Mouse (Mus musculus) hindbrain, postnatal 0 days (tissue): ENCODE data around the gene Trappc6b. TPM values are rescaled to one million over a fixed set of nuclear protein-coding genes. Genes with fewer than 3 reads are reported as not detected.

Source experiments
- ATAC-seq: fragments of 200-750 bp; cut with Nextera tagmentation; 2 replicates; pipeline ENCODE4 v1.8.0; 2017; ENCODE audit warnings: mild to moderate bottlenecking, moderate TSS enrichment, moderate library complexity
- DNase-seq: peaks from one replicate; pipeline ENCODE4 v3.0.0-alpha.2; 2015; ENCODE audit warnings: low spot score
- H3K27ac ChIP-seq: fragments of 300-500 bp; sonication (generic); 2 replicates; pipeline ENCODE4 v1.5.1; 2014; ENCODE audit warnings: mild to moderate bottlenecking
- H3K27me3 ChIP-seq: fragments of 300-500 bp; sonication (generic); 2 replicates; pipeline ENCODE4 v1.6.1; 2014; ENCODE audit warnings: low read length, mixed read lengths; ENCODE audit not compliant: insufficient read depth
- H3K36me3 ChIP-seq: fragments of 300-500 bp; sonication (generic); 2 replicates; pipeline ENCODE4 v1.6.1; 2014; ENCODE audit warnings: low read length, mixed read lengths; ENCODE audit not compliant: insufficient read depth
- H3K4me1 ChIP-seq: fragments of 300-500 bp; sonication (generic); 2 replicates; pipeline ENCODE4 v1.6.1; 2014; ENCODE audit warnings: antibody characterized with exemption, low read length, mixed read lengths; ENCODE audit not compliant: insufficient read depth
- H3K4me2 ChIP-seq: fragments of 300-500 bp; sonication (generic); 2 replicates; pipeline ENCODE4 v1.6.1; 2014; ENCODE audit warnings: low read depth, mild to moderate bottlenecking, low read length, moderate library complexity, mixed read lengths
- H3K4me3 ChIP-seq: fragments of 300-500 bp; sonication (generic); 2 replicates; pipeline ENCODE4 v1.5.1; 2014; ENCODE audit warnings: low read length
- H3K9ac ChIP-seq: fragments of 300-500 bp; sonication (generic); replicated peaks from 2 replicates; pipeline ENCODE4 v1.6.1; 2014; ENCODE audit warnings: mild to moderate bottlenecking, low read length, moderate library complexity, mixed read lengths
- H3K9me3 ChIP-seq: fragments of 300-500 bp; sonication (generic); 2 replicates; pipeline ENCODE4 v1.6.1; 2016; ENCODE audit warnings: low read length, mixed read lengths
- CTCF ChIP-seq: IDR thresholded peaks from 2 replicates; pipeline ENCODE4 v1.5.1; 2016; ENCODE audit warnings: antibody characterized with exemption, control low read depth, low read depth
- WGBS: fragments of 180-500 bp; shearing (Covaris S2); extraction: QIAGEN DNeasy Blood & Tissue Kit; methylation state at CpG from one replicate; pipeline ENCODE4 v1.1.7; 2014; 5-methylcytosine and 5-hydroxymethylcytosine counted together
- polyA plus RNA-seq: library from polyadenylated mRNA; unstranded; fragments of >200 nt; fragmentation: Nextera tagmentation; extraction: Ambion mirVana; gene quantifications from 2 replicates; pipeline ENCODE4 v1.2.1, GENCODE M21; 2015
- total RNA-seq: library from RNA; depleted of rRNA; stranded (reverse); fragments of >200 nt; gene quantifications from 2 replicates; pipeline ENCODE4 v1.2.3, GENCODE M21; 2014

The Trappc6b gene
- total and polyA plus RNA-seq, 2 experiments from 2014 or later, result 40.9 to 168 TPM

GRCm38 (mm10) chr12:59039971-59040844, 21.1 kb downstream of the Trappc6b start:
- no peak for TF ChIP-seq CTCF
- peak; percentile 90 for ATAC-seq
- DNase-seq, result peak; percentile 68
- Histone ChIP-seq H3K9ac (no peak overlapping the region), H3K4me3 (no peak overlapping the region), H3K36me3 (peaks cover 27% of the 10 kb centered on the region; the same call in 1 of the 2 replicates), H3K9me3 (no peaks in the 10 kb centered on the region), H3K27me3 (no peaks in the 10 kb centered on the region), H3K27ac (peak overlapping the region; percentile 80), H3K4me2 (peak overlapping the region; percentile 25; the same call in 1 of the 2 replicates), H3K4me1 (no peaks in the 10 kb centered on the region)
- WGBS, result 8% methylated on average over 23 of the region's 23 CpGs

DNA sequence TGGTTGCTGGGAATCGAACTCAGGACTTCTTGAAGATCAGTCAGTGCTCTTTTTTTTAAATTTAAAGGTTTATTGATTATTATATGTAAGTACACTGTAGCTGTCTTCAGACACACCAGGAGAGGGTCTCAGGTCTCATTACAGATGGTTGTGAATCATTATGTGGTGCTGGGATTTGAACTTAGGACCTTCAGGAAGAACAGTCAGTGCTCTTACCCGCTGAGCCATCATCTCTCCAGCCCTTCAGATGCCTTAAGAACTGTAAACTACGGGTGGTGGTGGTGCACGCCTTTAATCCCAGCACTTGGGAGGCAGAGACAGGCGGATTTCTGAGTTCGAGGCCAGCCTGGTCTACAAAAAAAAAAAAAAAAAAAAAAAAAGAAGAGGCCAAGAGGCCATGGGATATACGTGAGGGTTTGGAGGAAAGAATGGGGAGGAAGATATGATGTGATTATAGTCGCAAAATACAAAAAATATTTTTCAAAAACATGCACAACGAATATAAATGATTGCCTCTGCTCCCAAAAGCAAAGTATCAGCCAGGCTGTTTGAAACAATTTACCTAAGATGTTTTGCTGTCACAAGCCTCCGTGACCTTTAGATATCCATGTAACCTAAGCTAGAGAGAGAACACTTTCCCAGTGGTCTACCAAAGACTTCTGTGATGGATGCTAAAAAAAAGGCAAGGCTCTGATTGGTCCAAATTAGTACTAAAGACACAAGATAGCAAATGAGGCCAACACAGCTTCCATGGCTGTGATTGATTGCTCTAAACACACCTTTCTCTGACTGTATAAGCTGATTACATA, 21.9 kb downstream of the Trappc6b start:
- no peak overlapping the region for H3K4me3 ChIP-seq
- peak overlapping the region; percentile 25; the same call in 1 of the 2 replicates for H3K4me2 ChIP-seq
- peak overlapping the region; percentile 80 for H3K27ac ChIP-seq
- H3K27me3 ChIP-seq, result no peaks in the 10 kb centered on the region
- 71% methylated on average over 10 of the region's 10 CpGs for WGBS
- peaks cover 20% of the 10 kb centered on the region; the same call in 1 of the 2 replicates for H3K36me3 ChIP-seq
- DNase-seq (no peak), ATAC-seq (no peak)
- no peak overlapping the region for H3K9ac ChIP-seq
- no peaks in the 10 kb centered on the region for H3K4me1 ChIP-seq
- no peak for TF ChIP-seq CTCF
- H3K9me3 ChIP-seq, result no peaks in the 10 kb centered on the region

- Histone ChIP-seq H3K4me1 (no peaks in the 10 kb centered on the region), H3K27ac (no peak overlapping the region), H3K4me2 (no peak overlapping the region), H3K9ac (no peak overlapping the region), H3K36me3 (no peaks in the 10 kb centered on the region), H3K9me3 (no peaks in the 10 kb centered on the region), H3K4me3 (no peak overlapping the region), H3K27me3 (no peaks in the 10 kb centered on the region)
- TF ChIP-seq CTCF, result 0 out of 2 replicates have a peak, but pooled peaks have one; percentile 17
- 69% methylated on average over 5 of the region's 5 CpGs for WGBS
- ATAC-seq (no peak), DNase-seq (no peak)
Measured at GRCm38 (mm10) chr12:59032101-59032500, 29.2 kb downstream of the Trappc6b start.

DNA sequence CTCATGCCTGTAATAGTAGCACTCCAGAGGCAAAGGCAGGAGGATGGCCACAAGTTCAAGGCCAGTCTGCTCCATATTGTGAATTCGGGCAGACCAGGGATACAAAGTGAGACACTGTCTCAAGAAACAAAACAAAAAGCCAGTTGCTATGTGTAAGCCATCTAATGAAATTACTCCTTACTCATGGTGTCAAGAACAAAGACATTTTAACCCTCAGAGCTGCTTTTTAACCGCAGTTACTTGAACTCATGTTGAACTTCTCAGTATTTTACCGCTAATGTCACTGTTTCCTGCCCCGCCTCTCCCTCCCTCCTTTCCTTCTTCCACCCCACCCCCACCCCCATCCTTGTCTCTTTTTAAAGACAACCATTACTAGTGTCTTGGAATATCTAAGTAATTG, 40.0 kb downstream of the Trappc6b start:
- Histone ChIP-seq H3K4me1 (no peaks in the 10 kb centered on the region), H3K4me3 (no peak overlapping the region), H3K4me2 (no peak overlapping the region), H3K27ac (no peak overlapping the region), H3K36me3 (peaks cover 39% of the 10 kb centered on the region; the same call in 1 of the 2 replicates), H3K27me3 (no peaks in the 10 kb centered on the region), H3K9me3 (no peaks in the 10 kb centered on the region), H3K9ac (no peak overlapping the region)
- ATAC-seq, result no peak
- no peak for TF ChIP-seq CTCF
- DNase-seq, result no peak
- whole genome bisulfite sequencing, result 92% methylated on average over 4 of the region's 4 CpGs

GRCm38 (mm10) chr12:59019891-59020290, 41.4 kb downstream of the Trappc6b start:
- 90% methylated on average over 2 of the region's 2 CpGs for WGBS

GRCm38 (mm10) chr12:59017970-59018369, 43.3 kb downstream of the Trappc6b start:
- H3K4me1 ChIP-seq, result no peaks in the 10 kb centered on the region
- 94% methylated on average over 8 of the region's 8 CpGs for WGBS
- H3K36me3 ChIP-seq, result peaks cover 26% of the 10 kb centered on the region; the same call in 1 of the 2 replicates
- H3K27me3 ChIP-seq, result no peaks in the 10 kb centered on the region
- H3K9me3 ChIP-seq, result no peaks in the 10 kb centered on the region
- H3K4me2 ChIP-seq, result no peak overlapping the region
- H3K27ac ChIP-seq, result no peak overlapping the region
- no peak for TF ChIP-seq CTCF
- H3K9ac ChIP-seq, result no peak overlapping the region
- H3K4me3 ChIP-seq, result no peak overlapping the region
- no peak for ATAC-seq
- no peak for DNase-seq

More at GRCm38 (mm10) chr12:59019891-59020290, 41.4 kb downstream of the Trappc6b start:
- no peaks in the 10 kb centered on the region for H3K27me3 ChIP-seq
- no peaks in the 10 kb centered on the region for H3K9me3 ChIP-seq
- H3K27ac ChIP-seq, result no peak overlapping the region
- no peaks in the 10 kb centered on the region for H3K4me1 ChIP-seq
- H3K9ac ChIP-seq, result no peak overlapping the region
- H3K36me3 ChIP-seq, result peaks cover 31% of the 10 kb centered on the region; the same call in 1 of the 2 replicates
- H3K4me2 ChIP-seq, result no peak overlapping the region
- ATAC-seq, result no peak
- no peak for TF ChIP-seq CTCF
- H3K4me3 ChIP-seq, result no peak overlapping the region
- no peak for DNase-seq
